Mouse (Mus musculus) megakaryocyte, embryonic 14.5 days (primary cell): ENCODE measurements around the gene Supv3l1. TPM values are rescaled to one million over a fixed set of nuclear protein-coding genes. Genes with fewer than 3 reads are reported as not detected.
"Not testable (repeated sequence)": the region's sequence is repeated elsewhere in the genome, so short reads cannot be mapped to it uniquely, and the experiment has no call there.

Experiments used
- H3K27me3 ChIP-seq: replicated peaks from 2 replicates; pipeline ENCODE3; 2012; ENCODE audit warnings: inconsistent platforms
- H3K36me3 ChIP-seq: replicated peaks from 2 replicates; pipeline ENCODE3; 2012; ENCODE audit warnings: low read length, inconsistent platforms, mixed read lengths
- H3K4me1 ChIP-seq: 2 replicates; pipeline ENCODE4 v1.6.1; 2012; ENCODE audit warnings: inconsistent platforms
- H3K4me3 ChIP-seq: replicated peaks from 2 replicates; pipeline ENCODE3; 2012; ENCODE audit warnings: moderate library complexity, mild to moderate bottlenecking, inconsistent platforms
- H3K9me3 ChIP-seq: 2 replicates; pipeline ENCODE4 v1.6.1; 2012; ENCODE audit warnings: inconsistent platforms
- FLI1 ChIP-seq: IDR thresholded peaks from 2 replicates; pipeline ENCODE4 v1.6.1; 2012; ENCODE audit warnings: low read length, inconsistent platforms, mixed read lengths
- GATA1 ChIP-seq: IDR thresholded peaks from 3 replicates; pipeline ENCODE4 v1.6.1; 2012; ENCODE audit warnings: mixed read lengths, low read length, inconsistent platforms, borderline replicate concordance
- polyA plus RNA-seq: library from polyadenylated mRNA; stranded (reverse); fragments of >175 nt; gene quantifications from 2 replicates; pipeline ENCODE4 v1.2.3, GENCODE M21; 2012; ENCODE audit warnings: low replicate concordance; ENCODE audit not compliant: insufficient read depth

Supv3l1 gene
- polyA plus RNA-seq, result 10.9 TPM in 2 replicates

DNA sequence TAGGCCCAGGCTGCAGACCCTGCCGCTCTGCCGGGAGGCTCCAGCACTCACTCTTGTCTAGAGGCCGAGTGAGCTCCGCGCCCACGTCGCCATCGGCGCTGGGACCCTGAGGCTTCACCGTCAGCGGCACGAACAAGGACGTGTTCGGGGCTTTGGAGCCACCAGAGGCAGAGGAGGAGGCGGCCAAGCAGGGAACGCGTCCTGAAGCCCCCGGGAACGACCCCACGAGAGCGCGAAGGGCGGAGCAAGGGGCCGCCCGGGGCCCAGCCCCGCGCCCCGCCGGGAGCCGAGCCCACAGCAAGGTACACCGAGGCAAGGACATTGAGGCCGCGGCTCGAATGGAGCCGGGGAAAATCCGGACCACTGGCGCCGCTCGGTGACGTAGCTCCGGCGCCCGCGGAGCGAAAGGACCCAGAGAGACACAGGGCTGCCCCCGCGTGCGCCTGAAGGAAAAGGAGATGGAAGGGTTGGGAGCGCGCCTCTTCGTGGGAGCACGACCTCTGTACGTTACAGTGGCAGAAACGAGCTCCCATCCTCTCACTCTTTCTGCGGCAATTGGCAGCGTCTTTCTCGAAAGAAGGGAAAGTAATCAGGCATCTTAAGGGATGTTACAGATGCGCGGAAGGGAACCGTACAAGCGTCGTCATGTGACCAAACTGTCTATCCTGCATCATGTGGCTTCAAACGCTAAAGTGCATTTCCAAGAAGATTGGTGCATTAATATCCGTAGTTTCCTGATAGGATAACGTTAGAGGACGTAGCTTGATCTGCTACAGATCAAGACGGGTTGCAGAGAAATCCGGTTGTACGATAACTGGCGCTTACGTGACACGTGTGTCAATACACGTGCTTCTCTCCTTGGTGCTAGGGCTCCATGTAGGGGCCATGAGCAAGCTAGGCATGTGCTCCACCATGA is at the start of gene Supv3l1, which contains the start of gene 4930507D05Rik:
Supv3l1 (minus strand) TSS at position 375 of the 916 bp plus-strand sequence.
4930507D05Rik (plus strand) TSS at position 126 of the 916 bp plus-strand sequence.
- H3K36me3 ChIP-seq, result peaks cover 44% of the 10 kb centered on the region

GRCm38 (mm10) chr10:62491681-62492080 is 42.1 kb upstream of the Supv3l1 start:
- not testable (repeated sequence) for H3K9me3 ChIP-seq, H3K27me3 ChIP-seq, H3K4me3 ChIP-seq
- Histone ChIP-seq H3K36me3 (peaks cover 54% of the 10 kb centered on the region), H3K4me1 (peaks cover 18% of the 10 kb centered on the region)

More for the DNA sequence above, at the start of gene Supv3l1, which contains the start of gene 4930507D05Rik:
- H3K4me1 ChIP-seq, result peaks cover 27% of the 10 kb centered on the region
- H3K9me3 ChIP-seq, result no peaks in the 10 kb centered on the region
- H3K4me3 ChIP-seq, result peak within 1 kb of the TSS; percentile 98
- no peaks in the 10 kb centered on the region for H3K27me3 ChIP-seq
- TF ChIP-seq FLI1 (no peak), GATA1 (no peak)

DNA sequence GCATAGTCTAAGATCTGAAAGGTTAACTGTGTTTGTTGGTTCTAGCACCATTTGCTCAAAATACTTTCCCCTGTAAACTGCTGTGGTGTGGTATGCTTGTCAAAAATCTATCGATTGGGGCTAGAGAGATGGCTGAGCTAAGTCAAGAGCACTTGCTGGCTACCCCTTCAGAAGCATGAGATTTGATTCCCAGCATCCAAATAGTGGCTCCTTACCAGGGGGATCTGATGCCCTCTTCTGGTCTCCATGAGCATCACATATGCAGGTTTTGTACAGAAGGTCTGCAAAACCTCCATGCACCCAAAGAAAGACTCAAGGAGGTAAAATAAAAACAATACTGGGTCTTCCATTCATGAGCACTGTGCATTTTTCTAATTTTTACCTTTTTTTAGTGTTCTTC is 38.7 kb upstream of the Supv3l1 start:
- peak overlapping the region; percentile 14 for H3K4me3 ChIP-seq
- no peaks in the 10 kb centered on the region for H3K27me3 ChIP-seq
- H3K4me1 ChIP-seq, result peaks cover 25% of the 10 kb centered on the region
- H3K36me3 ChIP-seq, result peaks cover 21% of the 10 kb centered on the region
- H3K9me3 ChIP-seq, result no peaks in the 10 kb centered on the region
- no peak for TF ChIP-seq GATA1
- TF ChIP-seq FLI1, result no peak

- no peaks in the 10 kb centered on the region for H3K27me3 ChIP-seq
- no peaks in the 10 kb centered on the region for H3K9me3 ChIP-seq
- TF ChIP-seq FLI1, result no peak
- TF ChIP-seq GATA1, result no peak
- peaks cover 27% of the 10 kb centered on the region for H3K4me1 ChIP-seq
- peaks cover 11% of the 10 kb centered on the region for H3K36me3 ChIP-seq
- H3K4me3 ChIP-seq, result peak within 1 kb of the TSS; percentile 97
Measured at GRCm38 (mm10) chr10:62486618-62487415, 37.3 kb upstream of the Supv3l1 start, which contains the start of gene Vps26a. Gene Vps26a (minus strand): TSS chr10:62486805.

- Histone ChIP-seq H3K36me3 (peaks cover 3% of the 10 kb centered on the region), H3K27me3 (no peaks in the 10 kb centered on the region), H3K9me3 (no peaks in the 10 kb centered on the region), H3K4me1 (peaks cover 34% of the 10 kb centered on the region), H3K4me3 (peak overlapping the region; percentile 97)
- no peak for TF ChIP-seq FLI1
- TF ChIP-seq GATA1, result no peak
Measured at GRCm38 (mm10) chr10:62485878-62486582, 36.5 kb upstream of the Supv3l1 start.

GRCm38 (mm10) chr10:62481108-62481852 is 31.7 kb upstream of the Supv3l1 start:
- Histone ChIP-seq H3K4me3 (no peak overlapping the region), H3K36me3 (peaks cover 23% of the 10 kb centered on the region), H3K4me1 (peaks cover 36% of the 10 kb centered on the region), H3K9me3 (no peaks in the 10 kb centered on the region), H3K27me3 (no peaks in the 10 kb centered on the region)
- no peak for TF ChIP-seq GATA1
- TF ChIP-seq FLI1, result no peak

DNA sequence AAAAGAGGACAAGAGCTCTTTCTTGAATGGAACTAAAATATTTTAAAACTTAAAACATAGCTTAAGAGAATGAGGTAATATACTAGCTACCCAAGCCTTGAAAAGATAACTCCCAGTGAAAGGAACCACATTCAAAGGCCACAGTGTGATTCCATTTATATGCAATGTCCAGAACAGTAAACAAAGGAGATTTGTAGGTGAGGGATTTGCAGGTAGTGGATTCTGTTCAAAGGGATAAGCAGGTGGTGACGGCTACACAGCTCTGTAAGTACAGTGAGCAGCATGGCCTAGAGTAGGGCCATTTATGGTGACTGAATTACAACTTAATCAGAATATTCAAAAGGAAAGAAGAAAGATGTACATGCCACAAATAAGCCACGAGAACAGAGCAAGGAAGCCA is 27.4 kb upstream of the Supv3l1 start:
- peaks cover 37% of the 10 kb centered on the region for H3K36me3 ChIP-seq
- no peaks in the 10 kb centered on the region for H3K27me3 ChIP-seq
- H3K9me3 ChIP-seq, result no peaks in the 10 kb centered on the region
- TF ChIP-seq GATA1, result no peak
- H3K4me1 ChIP-seq, result peaks cover 27% of the 10 kb centered on the region
- no peak overlapping the region for H3K4me3 ChIP-seq

DNA sequence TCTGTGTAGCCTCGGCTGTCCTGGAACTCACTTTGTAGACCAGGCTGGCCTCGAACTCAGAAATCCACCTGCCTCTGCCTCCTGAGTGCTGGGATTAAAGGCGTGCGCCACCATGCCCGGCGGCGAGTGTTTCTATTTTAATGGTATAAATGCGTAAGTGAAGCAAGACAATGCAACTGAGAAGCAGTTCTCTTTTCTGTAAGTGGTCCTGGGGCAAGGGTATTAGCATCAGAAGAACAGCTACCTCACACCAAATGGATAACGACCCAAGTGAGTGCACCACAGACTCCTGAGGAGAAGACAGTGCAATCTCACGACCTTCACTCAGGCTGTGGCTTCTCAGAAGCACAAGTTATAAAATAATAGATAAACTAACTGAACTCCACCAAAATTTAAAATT is 25.4 kb upstream of the Supv3l1 start:
- TF ChIP-seq GATA1 (no peak), FLI1 (no peak)
- no peaks in the 10 kb centered on the region for H3K27me3 ChIP-seq
- peaks cover 38% of the 10 kb centered on the region for H3K36me3 ChIP-seq

GRCm38 (mm10) chr10:62471105-62471504 is 21.6 kb upstream of the Supv3l1 start:
- Histone ChIP-seq H3K27me3 (no peaks in the 10 kb centered on the region), H3K36me3 (peaks cover 46% of the 10 kb centered on the region), H3K9me3 (no peaks in the 10 kb centered on the region), H3K4me1 (peaks cover 4% of the 10 kb centered on the region), H3K4me3 (no peak overlapping the region)
- TF ChIP-seq GATA1 (no peak), FLI1 (no peak)

More for the DNA sequence above, 25.4 kb upstream of the Supv3l1 start:
- H3K4me1 ChIP-seq, result peaks cover 17% of the 10 kb centered on the region
- H3K9me3 ChIP-seq, result no peaks in the 10 kb centered on the region
- H3K4me3 ChIP-seq, result no peak overlapping the region
